Mouse (Mus musculus) mouse embryonic stem cell (cell line): ENCODE measurements around the gene Gm11437.

Experiments used
- in situ Hi-C, 2 experiments: fragments of 300-500 bp; cut with MboI; formaldehyde crosslinking; loops; 1 replicate in 1 of 2; 3 replicates in 1 of 2; pipeline ENCODE4 v1.14.3; 2019 to 2020; ENCODE audit warnings: low sequenced_read_pairs in 2 of 2, low pct_unique_long_range_greater_than_20kb in 1 of 2, mixed read lengths in 1 of 2; ENCODE audit not compliant: unreplicated experiment in 1 of 2

Gm11437 gene

DNA sequence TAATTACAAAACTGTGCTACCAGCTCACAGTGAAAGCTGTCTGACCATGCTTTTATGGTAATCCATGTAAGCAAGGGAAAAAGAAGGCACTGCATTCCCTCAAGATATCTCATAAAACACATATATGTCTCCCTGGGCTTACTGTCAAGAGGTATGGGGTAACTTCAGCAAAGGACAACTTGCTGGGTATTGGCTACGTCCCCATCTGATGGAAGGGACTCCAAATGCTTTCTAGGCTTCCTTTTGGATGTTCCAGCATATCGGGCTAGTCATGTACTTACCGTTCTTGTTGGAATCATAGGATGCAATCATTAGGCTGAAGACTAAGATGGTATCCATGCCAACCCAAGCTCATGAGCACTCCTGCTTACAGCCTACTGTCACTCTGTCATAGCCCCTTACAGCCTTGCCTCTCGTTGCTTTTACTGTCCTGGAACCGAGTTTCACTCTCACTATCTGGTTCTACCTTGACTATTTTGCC is at the start of gene Gm11437:
Gene Gm11437 (minus strand): TSS at position 431 of the 481 bp plus-strand sequence.
- in situ Hi-C loops: no loop called here

DNA sequence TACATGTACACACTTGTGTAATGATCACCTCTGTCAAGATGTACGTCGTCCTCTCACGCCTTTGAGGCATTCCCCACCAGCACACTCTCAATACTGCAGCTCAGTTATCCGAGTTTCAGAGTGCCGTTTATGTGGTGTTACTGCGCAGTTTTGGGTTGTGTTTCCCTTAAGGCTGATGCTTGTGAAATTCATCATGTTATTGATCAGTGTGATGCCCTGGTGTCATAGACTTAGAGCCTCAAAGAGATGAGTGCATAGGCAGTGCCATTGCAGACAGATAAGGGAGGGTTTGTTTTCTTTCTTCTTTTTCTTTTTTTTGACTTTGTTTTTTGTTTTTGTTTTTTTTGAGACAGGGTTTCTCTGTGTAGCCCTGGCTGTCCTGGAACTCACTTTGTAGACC is 43.6 kb upstream of the Gm11437 start:
- in situ Hi-C loops: no loop called here

GRCm38 (mm10) chr11:84205776-84206175 is 38.5 kb upstream of the Gm11437 start:
- in situ Hi-C loops: no loop called here

- in situ Hi-C loops: no loop called here
Measured at GRCm38 (mm10) chr11:84197607-84198402, 30.5 kb upstream of the Gm11437 start.

DNA sequence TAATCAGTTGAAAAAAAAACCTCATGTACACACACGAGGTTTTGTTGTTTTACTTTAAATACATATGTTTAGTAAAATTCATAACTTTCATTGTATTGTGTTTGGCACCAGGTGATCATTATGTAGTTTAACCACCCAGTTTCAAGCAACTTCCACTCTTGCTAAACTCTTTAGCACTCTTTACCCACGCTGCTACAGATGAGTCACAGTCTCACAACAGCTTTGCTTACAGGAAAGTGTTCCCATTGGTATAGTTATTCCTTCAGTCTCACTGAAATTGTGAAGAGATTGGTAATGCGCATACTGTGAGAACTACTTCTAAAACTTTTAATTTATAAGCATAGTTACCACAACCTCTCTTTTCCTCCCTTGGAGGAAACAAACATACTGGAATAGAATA is 27.5 kb upstream of the Gm11437 start:
- in situ Hi-C loops: no loop called here

GRCm38 (mm10) chr11:84193249-84193648 is 26.0 kb upstream of the Gm11437 start:
- in situ Hi-C loops: no loop called here

- in situ Hi-C loops: no loop called here
Measured at GRCm38 (mm10) chr11:84190581-84191233, 23.4 kb upstream of the Gm11437 start.

- in situ Hi-C loops: no loop called here
Measured at GRCm38 (mm10) chr11:84188530-84188929, 21.3 kb upstream of the Gm11437 start.

DNA sequence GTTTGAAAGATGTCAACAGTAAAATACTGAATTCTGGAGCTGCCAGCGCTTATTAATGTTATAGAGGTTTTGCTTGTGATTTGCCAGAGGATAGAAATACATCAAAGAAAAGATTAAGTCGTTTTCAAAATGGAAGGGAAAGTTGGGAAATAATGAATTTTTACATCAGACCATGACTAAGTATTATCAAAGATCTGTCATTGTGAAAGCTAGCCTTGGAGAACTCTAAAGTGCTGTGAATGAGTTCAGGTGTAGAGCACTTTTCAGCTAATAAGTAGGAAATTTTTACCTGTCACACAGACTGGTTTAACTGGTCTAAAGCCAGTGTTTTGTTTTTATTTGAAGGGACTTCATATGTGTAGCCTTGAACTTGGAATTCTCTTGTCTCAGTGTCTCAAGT is 14.0 kb upstream of the Gm11437 start:
- in situ Hi-C loops: no loop called here

GRCm38 (mm10) chr11:84179954-84180598 is 12.8 kb upstream of the Gm11437 start:
- in situ Hi-C loops: no loop called here

DNA sequence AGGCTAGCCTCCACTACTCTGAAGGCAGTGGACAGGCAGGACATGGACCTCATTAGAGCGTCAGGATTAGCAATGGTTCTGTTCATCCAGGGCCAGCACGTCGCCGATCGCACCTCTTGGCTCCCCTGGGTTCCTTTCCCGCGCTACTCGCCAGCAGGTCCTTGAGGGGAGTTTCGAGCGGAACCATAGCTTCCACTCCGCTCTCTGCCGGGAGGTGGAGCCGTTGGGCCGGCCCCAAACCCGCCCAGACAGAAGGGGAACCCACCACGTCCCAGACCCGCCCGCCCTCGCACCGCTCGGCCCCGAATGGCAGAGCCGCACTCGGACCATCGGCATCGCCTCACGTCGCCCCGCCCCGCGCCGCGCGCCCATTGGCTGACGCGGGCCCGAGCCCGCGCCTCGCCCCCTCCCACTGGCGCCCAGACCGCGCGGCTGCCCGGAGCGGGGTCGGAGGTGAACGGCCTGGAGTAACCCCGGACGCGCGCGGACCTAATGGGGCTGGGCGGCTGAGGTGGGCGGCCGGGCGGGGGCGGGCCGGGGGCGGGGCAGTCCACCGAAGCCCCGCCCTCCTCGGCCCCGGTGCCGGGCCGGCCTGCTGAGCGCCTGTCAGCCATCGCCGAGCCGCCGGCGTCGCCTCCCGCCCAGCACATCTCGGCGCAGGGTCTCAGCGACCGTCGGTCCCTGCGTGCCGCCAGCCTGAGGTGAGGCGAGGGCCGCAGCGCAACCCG is 12.1 kb upstream of the Gm11437 start:
- in situ Hi-C loops: no loop called here

DNA sequence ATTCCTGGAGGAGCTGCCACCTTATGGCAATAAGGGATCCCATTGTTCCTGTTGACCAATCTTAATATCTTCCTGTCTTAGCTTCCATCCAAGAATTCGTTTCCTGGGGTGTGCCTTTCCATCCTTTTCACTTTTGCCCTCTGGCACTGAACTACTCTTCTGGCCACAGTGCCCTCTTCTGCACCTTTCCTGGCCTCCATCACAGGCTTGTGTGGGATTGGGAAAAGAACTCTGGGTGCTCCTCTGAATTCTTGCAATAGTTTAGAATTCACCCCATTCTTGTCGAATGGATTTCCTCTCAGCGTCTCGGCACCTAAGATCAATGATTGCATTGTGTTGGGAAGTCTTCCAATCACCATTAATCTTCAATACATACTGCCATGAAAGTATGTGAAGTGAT is 11.3 kb upstream of the Gm11437 start:
- in situ Hi-C loops: no loop called here

- in situ Hi-C loops: no loop called here
Measured at GRCm38 (mm10) chr11:84172539-84173435, 5.5 kb upstream of the Gm11437 start.

DNA sequence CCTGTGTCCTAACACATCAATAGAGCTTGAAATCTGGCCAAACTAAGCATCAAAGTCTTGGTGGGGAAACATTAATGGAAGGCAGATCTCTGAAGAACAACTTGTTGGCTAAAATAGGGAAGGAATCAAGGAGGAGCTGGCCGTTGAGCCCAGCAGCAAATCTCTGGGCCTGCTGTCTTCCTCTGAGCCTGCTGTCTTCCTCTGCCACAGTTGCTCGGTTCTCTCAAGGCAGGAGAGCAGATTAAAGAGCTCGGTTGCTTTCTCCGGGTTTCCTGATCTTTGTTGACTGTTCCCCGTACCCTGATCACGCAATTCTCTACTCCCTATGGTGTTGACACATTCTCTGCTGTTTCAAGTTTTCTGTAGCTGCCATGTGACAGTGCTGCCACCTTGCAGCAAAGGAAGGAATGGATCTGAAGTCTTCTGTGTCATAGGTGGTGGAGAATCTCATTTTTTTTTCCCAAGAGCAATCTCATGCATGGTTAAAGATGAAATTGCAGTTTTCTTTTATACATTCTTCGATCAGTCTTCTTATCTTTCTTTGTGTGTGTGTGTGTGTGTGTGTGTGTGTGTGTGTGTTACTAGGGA is 1.5 kb upstream of the Gm11437 start:
- in situ Hi-C loops: no loop called here

DNA sequence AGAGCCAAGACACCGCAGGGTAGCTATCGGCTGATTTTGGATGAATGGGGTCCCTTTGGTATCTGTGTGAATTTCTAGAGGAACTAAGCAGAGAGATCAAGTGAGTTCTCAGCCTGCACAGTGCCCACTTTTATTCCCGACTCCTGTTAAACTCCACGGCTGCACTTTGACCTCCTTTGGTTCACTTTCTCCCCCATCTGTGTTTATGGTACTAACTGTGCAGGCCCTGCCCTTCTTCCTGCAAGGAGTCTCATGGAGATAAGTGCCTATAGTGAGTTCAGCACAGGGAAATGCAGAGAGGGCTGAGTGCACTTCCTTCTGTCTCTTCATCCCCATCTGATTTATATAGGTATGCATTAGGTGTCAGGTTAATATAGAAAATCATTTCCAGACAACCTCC is 2.7 kb downstream of the Gm11437 start:
- in situ Hi-C loops: no loop called here

GRCm38 (mm10) chr11:84164123-84164522 is 3.2 kb downstream of the Gm11437 start:
- in situ Hi-C loops: no loop called here

- in situ Hi-C loops: no loop called here
Measured at GRCm38 (mm10) chr11:84156535-84157262, 10.6 kb downstream of the Gm11437 start.
